Mouse (Mus musculus) T-helper 2 cell (primary cell): Measurements from ENCODE around the gene Cd38.

Experiments
- in situ Hi-C: fragments of 300-600 bp; cut with MboI, MseI; formaldehyde crosslinking; loops from one replicate; pipeline ENCODE4 v1.15.1; 2025; ENCODE audit warnings: high pct_unique_total_duplicates

The Cd38 gene

DNA sequence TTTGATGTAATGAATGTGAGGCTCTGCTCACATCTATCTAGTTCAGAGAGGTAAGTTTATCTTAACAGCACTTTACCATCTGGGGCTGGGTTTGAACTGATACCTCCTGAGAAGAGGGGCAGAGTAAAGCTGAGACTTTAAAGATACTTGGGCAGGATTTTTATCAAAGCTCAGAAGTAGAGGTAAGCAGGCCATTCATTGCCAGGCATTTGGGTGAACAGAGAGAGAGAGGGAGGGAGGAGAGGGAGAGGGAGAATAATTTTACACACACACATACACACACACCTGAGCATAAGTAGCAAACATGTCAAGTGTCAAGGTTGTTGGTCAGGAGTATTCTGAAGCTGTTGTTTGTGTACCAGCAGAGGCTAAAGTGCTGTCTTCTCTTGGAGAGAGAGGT is at the start of gene Cd38:
Gene Cd38, plus strand, starts transcription at position 301 of the 400 bp plus-strand sequence.
- in situ Hi-C loops = no loop called here

DNA sequence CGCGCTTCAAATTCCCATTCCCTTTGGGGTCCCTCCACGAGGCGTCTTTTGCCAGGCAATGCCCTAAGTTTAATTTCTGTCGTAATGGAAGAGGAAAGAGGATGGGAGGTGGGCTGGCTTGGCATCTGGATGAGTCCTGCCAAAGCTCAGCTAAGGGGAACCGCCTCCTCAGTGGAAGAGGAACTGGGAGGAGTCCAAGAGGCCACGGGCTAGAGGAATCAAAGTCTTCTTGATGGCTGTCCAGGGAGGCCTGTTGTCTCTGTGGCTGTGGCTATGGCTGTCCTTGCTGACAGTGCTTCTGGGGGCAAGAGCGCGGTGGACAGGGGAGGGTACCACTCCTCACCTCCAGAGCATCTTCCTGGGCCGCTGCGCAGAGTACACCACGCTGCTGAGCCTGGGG is 49.7 kb upstream of the Cd38 start, which contains the start of gene Bst1:
Gene Bst1, plus strand, starts transcription at position 191 of the 400 bp plus-strand sequence.
- in situ Hi-C loops = no loop called here

DNA sequence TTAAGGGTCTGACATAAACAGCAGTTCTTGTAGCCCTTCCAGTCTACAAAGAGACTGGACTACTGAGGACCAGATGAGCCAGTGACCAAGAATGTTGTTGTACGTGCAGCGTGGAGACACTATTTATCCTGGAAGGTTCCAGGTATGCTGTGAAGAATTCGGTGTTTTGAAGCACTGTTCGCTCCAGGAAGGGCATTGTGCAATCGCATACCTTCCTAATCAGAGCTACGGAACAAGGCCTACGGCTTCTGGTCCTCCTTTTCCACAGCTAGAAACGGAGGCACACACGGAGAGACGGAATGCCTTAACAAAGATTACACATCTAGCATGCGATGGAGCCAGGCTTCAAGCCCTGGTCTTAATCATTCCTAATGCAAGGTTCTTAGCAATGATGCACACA is 47.6 kb upstream of the Cd38 start:
- in situ Hi-C loops = no loop called here

DNA sequence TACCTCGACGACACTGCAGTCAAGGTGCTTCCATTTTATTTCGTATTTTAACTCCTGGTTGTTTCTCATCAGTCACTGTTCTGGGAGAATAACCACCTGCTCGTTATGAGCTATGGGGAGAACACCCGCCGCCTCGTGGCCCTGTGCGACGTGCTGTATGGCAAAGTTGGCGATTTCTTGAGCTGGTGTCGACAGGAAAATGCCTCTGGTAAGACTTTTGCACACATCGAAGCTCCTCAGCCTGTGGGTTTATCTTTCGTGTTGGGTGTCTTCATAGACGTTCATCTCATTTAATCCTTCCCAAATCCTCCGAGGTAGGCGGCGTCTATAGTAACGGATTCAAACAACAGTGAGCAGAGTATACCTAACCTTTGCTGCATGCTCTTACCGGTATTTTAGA is 46.8 kb upstream of the Cd38 start, which contains the start of gene Fbxl5:
Gene Fbxl5, minus strand, starts transcription at position 101 of the 400 bp plus-strand sequence.
- in situ Hi-C loops = no loop called here

DNA sequence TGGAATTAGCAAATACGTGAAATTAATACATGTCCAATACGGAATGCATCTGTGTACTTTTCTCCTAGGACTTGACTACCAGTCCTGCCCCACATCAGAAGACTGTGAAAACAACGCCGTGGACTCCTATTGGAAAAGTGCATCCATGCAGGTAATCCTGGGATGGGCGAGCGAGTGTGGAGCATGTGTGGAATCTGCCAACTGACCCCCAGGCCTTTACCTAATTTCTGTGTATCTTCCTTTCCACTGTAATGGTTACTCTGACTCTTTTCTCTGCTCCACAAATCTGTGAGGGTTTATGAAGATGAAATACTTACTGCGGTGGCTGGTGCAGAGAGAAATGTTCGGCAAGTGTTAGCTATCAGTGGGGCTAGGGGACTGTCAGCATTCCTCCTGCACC is 46.2 kb upstream of the Cd38 start:
- in situ Hi-C loops = no loop called here

DNA sequence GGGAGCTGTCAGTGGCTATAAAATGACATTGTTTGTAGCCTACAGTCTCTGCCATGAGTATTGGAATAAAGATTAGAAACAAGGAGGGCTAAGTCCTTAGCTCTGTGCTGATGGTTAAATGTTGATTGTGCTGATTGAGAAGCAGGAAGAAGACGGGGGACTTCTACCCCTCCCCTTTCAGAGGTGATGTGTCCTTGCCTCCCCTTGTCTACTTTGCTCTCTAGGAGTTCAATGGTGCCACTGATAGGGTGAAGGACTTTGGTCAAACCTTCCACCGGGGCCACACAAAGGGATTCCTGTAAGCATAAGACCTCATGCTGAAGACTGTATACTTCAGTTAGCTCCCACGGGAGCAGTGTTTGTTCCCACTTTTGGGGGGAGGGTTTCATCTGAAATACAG is 45.5 kb upstream of the Cd38 start:
- in situ Hi-C loops = no loop called here

DNA sequence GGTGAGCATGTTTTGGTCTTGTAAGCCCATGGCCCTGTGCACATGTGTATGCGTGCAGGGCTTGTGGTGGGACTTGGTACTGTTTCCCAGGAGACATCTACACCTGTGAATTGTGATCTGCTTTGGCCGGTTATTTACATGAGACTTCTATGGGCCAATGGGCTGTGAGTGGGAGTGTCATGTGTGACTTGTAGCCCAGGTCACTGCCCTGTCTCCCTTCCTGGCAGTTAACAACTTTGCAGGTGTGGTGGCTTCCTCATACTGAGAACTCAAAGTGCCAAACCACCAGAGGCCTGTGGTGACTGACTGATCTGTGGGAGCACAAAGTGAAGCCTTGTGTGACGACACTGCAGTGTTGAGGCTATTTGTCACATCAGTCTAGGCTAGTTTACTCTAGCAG is 43.8 kb upstream of the Cd38 start:
- in situ Hi-C loops = no loop called here

DNA sequence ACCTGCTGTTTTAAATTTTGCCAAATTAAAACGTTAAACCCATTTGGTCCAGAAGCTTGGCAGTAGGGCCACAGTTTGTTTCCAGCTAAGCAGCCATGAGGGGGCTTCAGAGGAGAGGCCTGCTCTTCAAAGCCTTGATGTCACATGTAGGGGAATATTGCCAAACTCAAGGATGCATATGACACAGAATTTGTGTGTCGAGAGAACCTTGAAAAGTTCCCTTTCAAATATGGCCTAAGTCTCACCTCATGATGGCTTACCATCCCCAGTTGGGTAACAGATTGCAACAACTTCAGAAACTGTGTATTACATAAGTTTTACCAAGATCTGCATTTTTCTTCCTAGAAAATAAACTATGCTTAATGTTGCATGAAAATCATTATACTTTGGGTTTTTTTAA is 41.5 kb upstream of the Cd38 start:
- in situ Hi-C loops = no loop called here

DNA sequence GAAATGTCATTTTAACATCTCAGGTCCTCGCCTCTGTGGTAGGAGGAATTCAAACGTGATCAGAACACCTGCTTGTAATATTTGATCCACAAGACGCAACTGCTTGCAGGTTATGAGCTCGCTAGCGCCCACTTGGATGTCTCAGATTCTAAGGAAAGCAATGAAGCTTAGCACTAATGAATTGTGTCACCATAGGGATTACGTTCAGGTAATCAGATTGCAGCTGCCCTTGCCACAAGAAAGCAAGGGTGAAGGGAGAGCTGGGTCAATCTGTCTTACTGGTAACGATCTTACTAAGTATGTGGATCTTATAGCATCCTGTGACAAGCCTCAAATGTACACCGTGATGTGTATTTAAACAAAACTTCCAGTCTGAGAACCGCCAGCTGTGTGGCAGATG is 41.0 kb upstream of the Cd38 start:
- in situ Hi-C loops = no loop called here

DNA sequence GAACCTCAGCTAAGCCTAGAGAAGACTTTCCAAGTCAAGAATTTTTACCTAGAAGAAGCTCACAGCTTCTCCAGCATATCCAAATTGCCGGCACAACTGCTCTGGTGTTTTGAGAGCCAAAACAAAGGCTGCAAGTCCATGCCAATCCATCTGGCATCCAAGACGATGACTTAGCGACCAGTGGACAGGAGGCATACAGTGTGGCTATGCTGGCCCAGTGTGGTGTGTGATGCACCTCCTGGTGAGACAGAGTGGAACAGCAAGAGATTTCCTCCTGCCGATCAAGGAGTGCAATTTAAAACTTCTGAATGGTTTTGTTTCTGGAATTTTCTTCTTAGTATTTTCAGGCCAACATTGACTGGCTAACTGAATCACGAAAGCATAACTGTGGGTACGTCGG is 31.8 kb upstream of the Cd38 start:
- in situ Hi-C loops = no loop called here

DNA sequence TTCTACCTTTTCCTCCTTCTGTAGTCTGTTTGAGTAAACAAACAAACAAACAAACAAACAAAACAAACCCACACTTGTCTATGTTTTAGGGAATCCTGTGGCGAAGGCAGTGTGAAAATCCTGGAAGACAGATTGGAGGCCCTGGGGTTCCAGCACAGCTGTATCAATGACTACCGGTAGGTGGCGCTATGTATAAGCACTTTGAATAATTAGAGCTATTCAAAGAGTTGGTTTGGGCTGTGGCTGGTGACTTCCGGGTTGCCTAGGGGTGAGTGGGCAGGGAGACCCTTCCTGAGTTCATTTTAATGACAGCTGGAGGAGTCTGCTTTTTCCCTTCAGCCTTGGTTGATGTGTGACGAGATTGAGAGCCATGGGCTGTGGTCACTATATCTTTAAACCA is 31.0 kb upstream of the Cd38 start:
- in situ Hi-C loops = no loop called here

DNA sequence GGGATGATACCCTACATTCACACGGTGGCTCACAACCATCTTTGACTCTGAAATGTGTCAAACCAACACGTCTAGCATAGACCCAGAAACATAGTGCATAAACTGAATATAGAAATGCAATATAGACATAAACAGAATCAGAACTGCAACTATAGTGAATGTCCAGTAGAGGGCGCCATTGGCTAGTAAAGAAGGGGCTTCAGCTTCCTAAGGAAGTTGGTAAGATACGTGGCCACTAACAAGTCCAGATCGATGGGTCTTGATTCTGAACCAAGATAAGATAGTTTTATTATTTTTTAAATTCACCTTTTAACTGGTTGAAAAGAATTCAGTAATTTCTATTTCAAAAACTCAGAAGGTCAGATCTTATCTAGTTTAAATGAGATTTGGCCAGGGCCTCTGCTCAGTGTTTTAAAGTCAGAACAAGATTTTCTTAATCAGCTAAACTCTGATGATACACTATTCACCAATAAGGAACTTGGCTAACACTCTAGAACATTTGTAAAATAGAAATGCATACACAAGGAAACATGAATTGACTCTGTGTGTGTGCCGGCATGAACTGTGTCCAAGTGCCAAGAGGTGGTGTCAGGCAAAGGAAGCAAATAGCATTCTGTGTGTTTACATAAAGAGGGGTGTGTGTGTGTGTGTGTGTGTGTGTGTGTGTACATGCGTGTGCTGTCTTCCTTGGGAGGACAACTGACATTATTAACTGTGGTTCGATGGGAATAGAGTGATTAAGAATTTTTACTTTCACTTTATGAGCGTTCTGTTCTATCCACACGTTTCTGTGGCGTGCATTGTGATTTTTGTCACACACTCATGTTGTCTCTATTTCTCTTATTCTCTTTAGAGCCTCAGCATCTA is 27.0 kb upstream of the Cd38 start:
- in situ Hi-C loops = no loop called here

DNA sequence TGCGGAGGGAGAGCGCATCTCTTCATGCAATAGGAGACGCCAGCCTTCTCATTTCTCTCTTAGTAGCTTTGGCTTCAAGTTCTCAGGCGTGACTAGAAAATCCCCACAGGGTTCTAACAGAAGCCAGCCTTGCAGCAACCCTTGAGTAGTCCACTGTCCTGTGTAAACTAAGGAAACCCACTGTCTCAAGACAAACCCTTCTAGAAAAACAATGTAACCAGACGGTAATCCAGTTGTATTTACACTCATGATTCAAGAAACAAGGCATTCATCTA is 26.4 kb upstream of the Cd38 start:
- in situ Hi-C loops = no loop called here

DNA sequence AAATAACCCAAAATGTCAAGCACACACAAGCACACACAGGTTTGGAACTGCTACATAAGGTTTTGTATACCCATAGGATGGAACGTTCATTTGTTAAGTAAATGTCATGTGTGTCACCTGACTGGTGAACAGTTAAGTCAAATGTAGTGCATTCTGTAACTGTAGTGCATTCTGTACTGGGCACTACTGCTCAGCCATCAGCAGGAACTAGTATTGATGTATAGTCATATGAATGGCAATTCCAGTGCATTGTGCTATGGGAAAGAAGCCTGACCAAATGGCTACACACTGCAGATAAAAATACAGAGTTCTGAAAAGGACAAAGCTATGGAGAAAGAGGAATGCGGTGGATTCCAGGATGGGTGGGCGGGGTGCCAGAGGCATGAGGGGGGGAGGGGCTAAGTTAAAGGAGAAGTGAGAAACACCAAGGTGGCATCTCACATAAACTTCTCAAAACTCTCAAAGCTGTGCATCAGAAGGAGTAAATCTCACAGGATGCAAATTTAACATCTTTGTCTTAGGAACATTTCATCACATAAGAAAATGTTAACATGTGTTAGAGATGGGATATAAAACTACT is 25.7 kb upstream of the Cd38 start:
- in situ Hi-C loops = no loop called here

DNA sequence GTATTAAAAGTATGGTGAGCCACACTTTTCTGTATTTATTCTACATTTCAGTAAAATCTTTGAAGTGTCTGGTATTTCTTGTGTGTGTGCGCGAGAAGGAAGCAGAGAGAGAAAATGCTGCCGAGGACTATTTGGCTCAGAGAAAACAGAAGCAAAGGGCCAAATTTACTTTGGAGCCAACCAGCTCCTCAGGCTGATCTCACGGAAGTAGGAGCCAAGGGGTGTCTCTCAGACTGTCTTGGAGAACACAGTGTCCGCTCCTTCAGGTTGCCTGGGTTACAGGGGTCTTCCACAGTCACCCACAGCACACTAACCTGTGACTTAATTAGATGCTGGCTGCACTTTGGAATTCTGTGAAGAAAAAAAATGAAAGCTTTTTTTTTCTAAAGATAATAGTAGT is 23.3 kb upstream of the Cd38 start:
- in situ Hi-C loops = loop anchor here (5.0 kb wide), 1 partner anchor 37 kb away; no protein-coding TSS in a partner anchor

DNA sequence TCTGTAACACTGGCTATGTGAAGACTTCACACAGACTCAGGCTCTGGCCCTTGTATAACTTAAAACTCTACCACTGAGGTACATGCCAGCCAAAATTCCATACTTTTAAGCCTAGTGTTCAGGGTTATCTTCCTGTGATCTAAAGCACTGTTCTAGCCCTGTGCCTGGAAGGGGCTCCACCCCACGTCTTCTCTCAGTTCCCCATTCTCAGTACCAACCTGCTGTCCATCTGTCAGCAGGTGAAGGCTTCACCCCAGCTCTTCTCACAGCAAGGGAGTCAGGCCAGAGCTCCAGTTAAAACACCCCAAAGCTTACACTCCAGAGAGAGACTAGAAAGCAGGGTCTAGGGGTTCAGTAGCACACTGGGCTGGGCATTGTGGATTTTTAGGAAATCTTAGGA is 22.7 kb upstream of the Cd38 start:
- in situ Hi-C loops = loop anchor here (5.0 kb wide), 1 partner anchor 37 kb away; no protein-coding TSS in a partner anchor

DNA sequence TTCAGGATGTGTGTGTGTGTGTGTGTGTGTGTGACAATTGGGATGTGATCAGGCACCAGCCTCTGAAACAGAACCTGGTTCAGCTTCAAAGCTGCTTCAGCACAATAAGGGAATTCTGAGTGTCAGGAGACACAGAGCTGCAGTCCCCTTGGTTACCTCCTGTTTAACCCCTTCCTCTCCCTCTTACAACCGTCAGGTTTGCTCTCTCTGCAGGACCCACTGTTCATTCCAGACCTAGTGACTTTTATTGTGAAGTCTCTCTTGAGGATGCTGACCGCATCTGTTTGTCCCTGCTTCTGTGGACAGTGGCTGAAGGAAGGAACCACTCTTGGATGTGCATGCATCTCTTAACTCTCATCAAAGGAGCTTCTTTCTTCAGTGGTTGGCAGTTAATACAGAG is 22.1 kb upstream of the Cd38 start:
- in situ Hi-C loops = loop anchor here (5.0 kb wide), 1 partner anchor 36 kb away; no protein-coding TSS in a partner anchor

DNA sequence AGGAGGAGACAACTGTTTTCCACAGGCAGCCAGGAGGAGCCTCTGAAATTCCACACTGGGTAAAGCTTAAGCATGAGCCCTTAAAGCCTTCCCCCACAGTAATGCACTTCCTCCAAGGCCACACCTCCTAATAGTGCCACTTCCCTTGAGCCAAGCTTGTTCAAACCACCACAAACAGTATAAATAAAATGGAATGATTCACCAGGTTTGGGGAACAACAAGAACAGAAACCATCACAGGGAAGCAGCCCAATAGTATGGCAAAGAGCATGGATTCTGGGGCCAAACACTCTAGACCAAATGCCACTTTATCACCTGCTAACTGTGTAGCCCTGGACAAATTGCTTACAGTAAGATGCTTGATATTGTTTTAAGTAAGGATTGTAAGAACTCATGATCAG is 20.8 kb upstream of the Cd38 start:
- in situ Hi-C loops = loop anchor here (5.0 kb wide), 1 partner anchor 35 kb away; no protein-coding TSS in a partner anchor

DNA sequence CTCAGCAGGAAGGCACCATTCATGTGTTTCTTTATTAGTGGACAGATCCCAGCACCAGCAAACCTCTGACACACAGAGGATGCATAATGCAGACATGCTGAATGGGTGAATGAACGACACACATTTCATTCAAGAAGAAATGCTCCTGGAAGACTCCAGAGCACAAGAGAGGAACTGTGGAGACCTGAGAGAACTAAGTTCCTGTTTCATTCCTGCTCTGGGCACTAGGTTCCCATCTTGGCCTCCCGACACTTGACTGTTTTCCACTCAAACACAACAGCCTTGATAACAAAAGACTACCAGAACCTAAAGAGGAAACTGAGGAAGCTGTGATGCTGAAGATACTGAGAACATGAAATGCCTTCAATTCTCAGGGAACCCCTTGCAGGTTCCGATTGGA is 20.1 kb upstream of the Cd38 start:
- in situ Hi-C loops = loop anchor here (5.0 kb wide), 1 partner anchor 34 kb away; no protein-coding TSS in a partner anchor

DNA sequence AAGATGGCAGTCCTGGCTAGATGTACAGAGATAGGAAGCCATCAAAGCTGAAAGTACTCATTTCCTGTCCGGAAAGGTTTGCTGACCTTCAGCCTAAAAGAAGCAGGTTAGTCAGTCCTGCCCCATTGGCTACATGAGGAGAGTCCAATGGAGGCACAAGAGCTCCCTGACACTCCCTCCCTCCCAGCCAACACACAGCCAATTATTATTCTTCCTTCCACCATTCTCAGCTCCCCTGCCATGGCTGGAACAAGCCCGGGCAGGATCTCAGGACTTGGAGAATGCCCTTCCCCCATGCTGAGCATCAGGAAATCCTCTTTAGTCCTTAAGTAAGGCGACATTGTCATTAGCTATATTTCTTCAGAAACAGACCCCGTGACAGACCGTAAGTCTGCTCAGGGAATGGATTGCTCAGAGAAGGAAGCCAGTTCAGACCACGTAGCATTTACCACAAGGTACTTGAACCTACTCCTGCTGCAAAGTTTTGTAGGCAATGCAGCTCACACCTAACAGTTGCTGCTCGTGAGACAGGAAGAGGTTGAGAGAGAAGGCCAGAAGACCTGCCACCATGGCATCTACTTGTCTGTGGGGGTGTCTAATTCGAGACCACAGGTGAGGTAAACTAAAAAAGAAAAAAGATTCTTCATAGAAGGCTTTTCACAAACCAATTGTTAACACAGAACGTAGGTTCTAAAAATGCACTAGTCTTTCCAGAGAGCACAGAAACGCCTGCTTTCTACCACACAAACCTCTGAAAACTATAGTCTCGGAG is 15.1 kb upstream of the Cd38 start:
- in situ Hi-C loops = no loop called here

DNA sequence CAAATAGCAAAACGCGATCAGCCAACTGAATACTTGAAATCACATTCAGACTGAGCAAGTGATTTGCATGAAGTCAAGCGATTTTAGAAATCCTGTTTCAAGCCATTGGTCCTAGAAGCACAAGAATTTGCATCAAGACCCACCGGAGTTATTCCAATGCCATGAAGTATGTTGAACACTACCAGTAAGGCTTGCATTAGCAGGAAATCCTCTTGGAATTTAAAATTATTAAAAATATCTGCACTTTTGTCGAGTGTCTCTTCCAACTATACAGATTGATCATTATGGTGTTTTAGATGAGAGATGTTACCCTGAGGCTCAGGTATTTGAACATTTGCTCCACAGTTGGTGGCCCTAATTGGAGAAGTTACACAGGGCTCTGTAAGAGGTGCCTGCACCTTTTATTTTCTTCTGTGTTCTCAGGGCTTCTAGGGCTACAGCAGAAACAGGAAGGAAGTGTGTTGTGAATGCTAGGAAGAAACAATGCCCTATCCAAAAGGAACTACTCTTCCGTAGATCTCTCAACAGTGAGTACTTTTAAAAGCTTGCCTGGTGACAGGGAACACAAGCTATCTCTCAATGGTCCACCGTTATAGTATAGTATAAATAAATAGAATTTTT is 14.4 kb upstream of the Cd38 start:
- in situ Hi-C loops = no loop called here

DNA sequence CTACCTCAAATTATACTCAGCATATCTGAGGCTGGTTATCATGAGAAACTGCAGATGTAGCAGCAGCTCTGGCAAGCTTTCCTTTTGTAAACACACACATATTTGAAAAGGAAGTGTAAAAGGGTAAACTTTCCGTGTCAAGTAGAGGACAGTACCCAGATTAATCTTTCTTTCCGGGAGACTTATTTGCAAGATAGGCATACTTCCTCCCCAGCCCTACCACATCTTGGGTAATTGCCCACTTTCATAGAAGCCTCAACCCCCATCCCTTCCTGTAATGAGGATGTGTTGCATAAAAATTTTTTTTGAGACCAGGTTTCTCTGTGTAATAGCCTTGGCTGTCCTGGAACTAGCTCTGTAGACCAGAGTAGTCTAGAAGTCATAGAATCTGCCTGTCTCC is 12.6 kb upstream of the Cd38 start:
- in situ Hi-C loops = no loop called here
